Mouse (Mus musculus): ENCODE results near the gene Ppp1r9a. TPM values are rescaled to one million over a fixed set of nuclear protein-coding genes. Genes with fewer than 3 reads are reported as not detected.

The Ppp1r9a gene
- total RNA-seq, 2 experiments from 2014 or later = 191 to 212 TPM

GRCm38 (mm10) chr6:5029205-5029927, 126.6 kb downstream of the Ppp1r9a start:
- DNase-seq (ENCODE audit: low spot score in 2 of 2) = no peak
- intact Hi-C loops (cut with DNase I) = no loop called here

- intact Hi-C loops (cut with DNase I) = no loop called here
- DNase-seq (ENCODE audit: low spot score in 2 of 2) = no peak
Measured at GRCm38 (mm10) chr6:5029956-5030355, 127.2 kb downstream of the Ppp1r9a start.

GRCm38 (mm10) chr6:5032986-5033633, 130.4 kb downstream of the Ppp1r9a start:
- no peak for DNase-seq (ENCODE audit: low spot score in 2 of 2)
- intact Hi-C loops (cut with DNase I) = no loop called here

DNA sequence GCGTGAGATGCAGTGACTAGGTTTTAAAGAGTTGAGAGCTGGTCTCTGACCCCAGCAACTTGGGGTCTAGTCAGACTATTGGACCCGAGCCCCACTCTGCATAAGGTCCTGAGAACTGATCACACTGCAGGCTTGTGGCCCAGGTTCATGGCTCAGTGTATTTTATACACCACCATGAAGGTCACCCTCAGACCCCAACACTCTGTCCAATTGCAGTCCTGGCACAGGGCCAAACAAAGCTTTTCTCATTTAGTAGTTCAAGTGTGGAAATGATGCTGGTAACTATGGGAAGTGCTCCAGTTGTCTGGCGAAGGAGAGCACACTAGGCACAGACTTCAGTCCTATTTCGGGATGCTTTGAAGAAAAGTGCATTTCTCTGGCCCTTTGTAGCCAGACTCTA, 134.5 kb downstream of the Ppp1r9a start:
- intact Hi-C loops (cut with DNase I) = no loop called here
- no peak for DNase-seq (ENCODE audit: low spot score in 2 of 2)

DNA sequence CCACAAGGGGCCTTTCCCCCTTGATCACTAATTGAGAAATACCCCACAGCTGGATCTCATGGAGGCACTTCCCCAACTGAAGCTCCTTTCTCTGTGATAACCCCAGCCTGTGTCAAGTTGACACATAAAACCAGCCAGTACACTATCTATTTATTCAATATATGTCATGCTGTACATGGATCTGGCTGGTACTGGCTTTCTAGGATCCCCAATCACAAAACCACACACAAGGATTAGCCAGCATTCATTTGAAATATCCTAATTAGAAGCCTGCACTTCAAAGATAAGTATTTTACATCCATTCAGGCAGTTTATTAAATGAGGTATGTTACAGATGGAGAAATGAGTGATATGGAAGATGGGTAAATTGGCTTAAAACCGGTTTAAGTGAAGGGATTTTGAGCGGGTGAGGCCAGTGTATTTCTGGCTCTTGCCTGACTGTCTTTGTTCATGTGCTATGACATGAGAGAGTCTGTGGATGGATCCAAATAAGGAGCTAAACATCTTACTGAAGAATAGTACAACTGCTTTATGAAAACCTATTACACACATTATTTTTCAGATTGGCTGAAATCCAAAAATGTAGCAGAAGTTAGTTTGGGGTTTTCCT, 135.5 kb downstream of the Ppp1r9a start:
- DNase-seq (ENCODE audit: low spot score in 2 of 2) = no peak
- intact Hi-C loops (cut with DNase I) = no loop called here

- intact Hi-C loops (cut with DNase I) = no loop called here
- no peak for DNase-seq (ENCODE audit: low spot score in 2 of 2)
Measured at GRCm38 (mm10) chr6:5039316-5039715, 136.6 kb downstream of the Ppp1r9a start.

GRCm38 (mm10) chr6:5045854-5046253, 143.1 kb downstream of the Ppp1r9a start:
- intact Hi-C loops (cut with DNase I) = no loop called here
- no peak for DNase-seq (ENCODE audit: low spot score in 2 of 2)

DNA sequence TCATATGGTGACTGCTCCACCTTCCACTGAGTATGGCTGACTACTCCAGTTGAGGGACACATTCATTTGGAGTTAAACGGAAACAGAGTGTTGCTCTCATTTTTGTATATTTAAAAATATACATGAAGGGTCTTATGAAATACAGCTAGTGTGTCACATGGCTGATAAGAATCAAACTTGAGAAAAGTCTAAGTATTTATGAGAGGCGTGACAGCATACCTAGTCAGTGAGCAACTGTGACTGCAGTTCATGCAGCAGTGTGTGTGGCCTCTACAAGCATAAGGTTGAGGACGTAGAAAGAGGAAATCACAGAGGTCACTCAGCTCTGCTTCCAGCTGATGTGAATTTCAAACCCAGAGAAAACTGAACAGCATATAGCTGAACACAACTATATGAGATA, 145.3 kb downstream of the Ppp1r9a start:
- no peak for DNase-seq (ENCODE audit: low spot score in 2 of 2)
- intact Hi-C loops (cut with DNase I) = no loop called here

GRCm38 (mm10) chr6:5052309-5052708, 149.6 kb downstream of the Ppp1r9a start:
- DNase-seq (ENCODE audit: low spot score in 2 of 2) = peak in 1 of 2 experiments; percentile 17
- intact Hi-C loops (cut with DNase I) = no loop called here

GRCm38 (mm10) chr6:5054446-5055095, 151.9 kb downstream of the Ppp1r9a start:
- no peak for DNase-seq (ENCODE audit: low spot score in 2 of 2)
- intact Hi-C loops (cut with DNase I) = no loop called here

GRCm38 (mm10) chr6:5074736-5075135, 172.0 kb downstream of the Ppp1r9a start:
- intact Hi-C loops (cut with DNase I) = no loop called here
- DNase-seq (ENCODE audit: low spot score in 2 of 2) = no peak

- DNase-seq (ENCODE audit: low spot score in 2 of 2) = peak in 1 of 2 experiments; percentile 41
- intact Hi-C loops (cut with DNase I) = no loop called here
Measured at GRCm38 (mm10) chr6:5075680-5076079, 173.0 kb downstream of the Ppp1r9a start.

GRCm38 (mm10) chr6:5078009-5078408, 175.3 kb downstream of the Ppp1r9a start:
- DNase-seq (ENCODE audit: low spot score in 2 of 2) = no peak
- intact Hi-C loops (cut with DNase I) = no loop called here

DNA sequence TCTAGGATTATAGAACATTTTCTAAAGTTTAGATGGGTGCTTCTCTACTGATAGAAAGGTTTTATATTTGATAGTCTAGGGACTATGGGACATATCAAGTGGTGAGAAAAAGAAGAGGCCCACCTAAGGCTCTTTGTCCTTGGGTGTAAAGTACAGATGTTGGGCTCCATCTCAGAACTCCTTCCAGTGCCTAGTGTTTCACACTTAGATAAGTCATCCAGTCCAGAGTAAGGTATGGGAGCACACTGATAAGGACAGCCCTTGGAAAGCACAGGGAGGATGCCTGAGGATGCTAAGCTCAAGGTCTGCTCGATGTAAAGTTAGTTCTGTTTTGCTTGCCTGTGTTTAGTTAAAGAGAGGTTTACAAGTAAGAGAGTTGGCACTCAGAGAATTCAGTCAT, 176.4 kb downstream of the Ppp1r9a start:
- no peak for DNase-seq (ENCODE audit: low spot score in 2 of 2)
- intact Hi-C loops (cut with DNase I) = no loop called here

DNA sequence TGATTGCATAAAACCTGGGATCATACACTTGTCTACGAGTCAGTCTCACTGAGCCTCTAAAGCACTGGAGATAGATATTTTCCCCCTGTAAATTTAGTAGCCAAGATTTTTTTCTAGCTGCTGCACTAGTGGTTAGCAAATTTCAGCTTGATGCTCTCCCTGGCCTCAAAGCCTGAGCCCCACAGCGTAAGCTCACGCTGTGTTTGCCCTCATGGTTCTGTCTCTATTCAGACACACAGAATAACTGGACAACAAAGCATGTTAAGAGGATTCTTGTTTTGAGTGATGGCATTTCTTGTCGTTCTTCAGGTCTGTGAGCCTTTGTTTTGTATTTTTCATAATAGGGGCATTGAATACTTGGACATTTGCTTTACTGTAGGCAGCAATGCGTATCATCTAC, 177.4 kb downstream of the Ppp1r9a start:
- no peak for DNase-seq (ENCODE audit: low spot score in 2 of 2)
- intact Hi-C loops (cut with DNase I) = no loop called here

- DNase-seq (ENCODE audit: low spot score in 2 of 2) = no peak
- intact Hi-C loops (cut with DNase I) = no loop called here
Measured at GRCm38 (mm10) chr6:5080496-5080895, 177.8 kb downstream of the Ppp1r9a start.

- intact Hi-C loops (cut with DNase I) = no loop called here
- DNase-seq (ENCODE audit: low spot score in 2 of 2) = no peak
Measured at GRCm38 (mm10) chr6:5081099-5081498, 178.4 kb downstream of the Ppp1r9a start.

DNA sequence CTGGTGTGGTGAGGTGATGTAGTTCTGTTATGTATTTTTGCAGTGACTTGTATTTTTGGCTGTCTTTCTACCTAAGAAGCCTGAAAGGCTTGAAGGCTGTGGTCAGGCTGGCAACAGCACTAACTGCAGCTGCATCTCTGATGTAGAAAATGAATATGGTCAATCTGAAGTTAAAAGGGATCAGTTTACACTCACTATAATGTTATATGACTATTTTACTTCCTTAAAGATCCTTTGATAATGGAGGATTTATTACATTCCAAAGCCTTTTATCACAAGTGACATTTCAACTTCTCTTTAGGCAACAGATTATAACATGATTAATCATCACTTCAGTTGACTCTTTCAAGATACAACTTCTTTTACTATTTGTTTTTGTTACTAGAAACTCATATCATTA, 179.4 kb downstream of the Ppp1r9a start:
- intact Hi-C loops (cut with DNase I) = no loop called here
- no peak for DNase-seq (ENCODE audit: low spot score in 2 of 2)

DNA sequence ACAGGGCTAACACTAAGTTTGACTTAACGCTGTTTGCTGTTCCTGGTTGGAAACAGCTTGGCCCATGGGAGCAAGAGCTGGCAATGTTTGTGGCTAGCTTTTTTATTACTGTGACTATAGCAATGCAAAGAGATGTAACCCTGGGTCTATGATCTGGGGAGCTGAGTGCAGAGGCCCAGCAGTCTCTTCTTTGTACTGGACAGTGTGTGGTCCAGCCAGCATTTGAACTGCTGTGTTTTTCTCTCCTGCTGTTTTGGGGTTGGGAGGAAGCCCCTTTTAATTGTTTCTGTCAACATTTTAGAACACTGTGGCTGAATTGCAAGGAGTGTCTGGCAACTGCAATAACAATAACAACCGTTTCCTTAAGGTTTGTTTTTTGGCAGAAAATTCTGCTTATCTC, 180.0 kb downstream of the Ppp1r9a start:
- intact Hi-C loops (cut with DNase I) = no loop called here
- DNase-seq (ENCODE audit: low spot score in 2 of 2) = no peak

- intact Hi-C loops (cut with DNase I) = no loop called here
- DNase-seq (ENCODE audit: low spot score in 2 of 2) = no peak
Measured at GRCm38 (mm10) chr6:5083957-5084356, 181.2 kb downstream of the Ppp1r9a start.

DNA sequence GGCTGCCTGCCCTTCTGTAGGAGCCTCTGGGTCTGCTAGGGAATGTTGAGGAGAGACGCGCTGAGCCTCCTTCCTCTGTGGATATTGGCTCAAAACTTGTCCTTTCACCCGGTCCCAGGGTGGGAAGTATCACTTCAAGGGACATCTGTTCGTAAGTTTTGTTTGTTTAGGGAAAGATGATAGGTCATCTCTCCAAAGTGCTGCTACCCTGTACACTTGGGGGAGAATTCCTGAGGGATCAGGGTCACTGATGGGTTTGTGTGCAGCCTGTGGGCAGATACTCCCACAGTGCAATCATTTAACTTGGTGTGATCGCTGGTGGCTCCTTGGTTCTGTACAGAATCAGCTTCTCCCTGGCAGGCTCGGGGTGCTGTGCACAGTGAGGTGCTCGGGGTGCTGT, 189.2 kb downstream of the Ppp1r9a start:
- DNase-seq (ENCODE audit: low spot score in 2 of 2) = no peak
- intact Hi-C loops (cut with DNase I) = no loop called here

All from left cerebral cortex, postnatal 25 days (tissue).